1 mouse cellular context compared by ENCODE assay signal in genomic region chr11:58101194-58101720, GRCm38 (mm10).
TF ChIP-seq lines count a peak whose summit lies in the region.

No protein-coding gene starts in this region.

TF ChIP-seq in MEL, 35 proteins besides CTCF, POLR2A, EP300 and RAD21 (continued from another document):
- TF ChIP-seq CHD1 (IDR thresholded peaks at IDR 0.05; ENCODE audit: low read depth, low read length) (no peak), SIN3A (IDR thresholded peaks at IDR 0.05; ENCODE audit: low read length) (no peak), MXI1 (IDR thresholded peaks at IDR 0.05; ENCODE audit: low read depth, low read length) (no peak), ZMIZ1 (IDR thresholded peaks at IDR 0.05; ENCODE audit: low read depth, low read length) (no peak), ELF1 (IDR thresholded peaks at IDR 0.05; ENCODE audit: low read depth, low read length) (no peak), POLR2AphosphoS2 (IDR thresholded peaks at IDR 0.05; ENCODE audit: low read length) (no peak), NRF1 (IDR thresholded peaks at IDR 0.05; ENCODE audit: insufficient read depth, low read depth, low read length, poor library complexity, severe bottlenecking) (no peak), MAX (IDR thresholded peaks at IDR 0.05; ENCODE audit: low read length) (no peak), E2F4 (IDR thresholded peaks at IDR 0.05; ENCODE audit: borderline replicate concordance, low read depth, low read length) (no peak), JUND (IDR thresholded peaks at IDR 0.05; ENCODE audit: low read depth, low read length) (no peak), MEF2A (IDR thresholded peaks at IDR 0.05; ENCODE audit: extremely low read depth, insufficient replicate concordance, low read depth, low read length, poor library complexity, severe bottlenecking) (no peak)
TF ChIP-seq in MEL: peak in this region for 2.
